In the genomic region with DNA sequence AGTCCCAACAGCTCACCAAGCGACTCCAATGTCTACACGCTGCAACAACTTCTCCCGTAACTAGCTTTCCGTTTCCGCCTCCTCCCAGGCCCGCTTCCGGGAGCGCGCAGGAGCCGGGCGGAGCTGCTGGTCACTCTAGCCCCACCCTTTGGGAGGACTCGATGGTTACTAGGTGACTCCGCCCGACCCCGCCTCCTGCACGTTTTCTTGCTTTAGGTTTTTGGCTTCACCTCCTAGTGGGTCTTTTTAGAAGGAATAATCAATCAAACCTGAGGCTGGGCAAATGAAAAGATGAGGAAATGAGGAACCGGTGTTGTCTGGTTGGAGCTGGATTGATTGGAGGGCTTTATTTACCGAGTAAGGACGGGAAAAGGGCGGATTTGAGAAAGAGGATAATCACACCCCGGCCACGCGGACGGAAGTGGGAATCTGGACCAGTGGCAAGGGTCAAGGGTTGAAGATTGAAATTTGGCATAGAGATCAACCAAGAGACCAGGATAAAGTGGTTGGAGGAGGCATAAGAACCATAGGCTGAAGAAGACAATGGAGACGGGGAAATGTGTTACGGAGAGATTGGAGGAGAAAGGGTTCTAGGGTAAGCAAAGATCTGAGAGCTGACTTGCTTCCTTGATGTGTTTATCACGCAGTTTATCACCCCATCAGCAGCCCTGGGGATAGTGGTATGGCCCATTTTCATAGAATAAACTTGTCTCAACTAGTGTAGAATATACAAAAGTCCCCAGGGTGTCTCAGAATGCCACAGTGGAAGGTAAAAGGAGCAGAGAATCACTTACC, we compare ENCODE assay signal across 8 mouse cellular contexts. TPM values are rescaled to one million over a fixed set of nuclear protein-coding genes. Genes with fewer than 3 reads are reported as not detected.
DNase-seq lines count a peak whose midpoint lies in the region; ATAC-seq lines count a peak whose summit lies in the region.

Eif6 (minus strand) TSS at position 296 of the 795 bp plus-strand sequence.

- H3K27me3 ChIP-seq in intestine, embryonic 14.5 days (replicated peaks; ENCODE audit: control insufficient read depth, insufficient read depth, low read length): no peaks in the 10 kb centered on the region

- intact Hi-C loops in gastrocnemius, postnatal 36 days (cut with DNase I): no loop called here
- intact Hi-C loops in left cerebral cortex, postnatal 14 days (cut with DNase I): no loop called here

- DNase-seq in adrenal gland, adult 8-10 months: peak; percentile 86
- DNase-seq in embryo, embryonic 11 days: peak; percentile 97
- peak; percentile 70 to 79 for DNase-seq in gastrocnemius, postnatal 36 days
- peak; percentile 93 for DNase-seq in intestine, embryonic 14.5 days (ENCODE audit: low spot score)
- peak; percentile 80 to 83 for DNase-seq in left cerebral cortex, postnatal 14 days (ENCODE audit: low spot score in 2 of 2)
- DNase-seq in right cerebral cortex, postnatal 14 days: peak; percentile 79
- DNase-seq in yolk sac, embryonic 10.5 days (ENCODE audit: low spot score): peak; percentile 94

- peak within 1 kb of the TSS; percentile 67 for H3K9ac ChIP-seq in intestine, embryonic 14.5 days (ENCODE audit: low read length)

- peak; percentile 89 for ATAC-seq in intestine, embryonic 14.5 days (replicated peaks; ENCODE audit: low FRiP score, low TSS enrichment, low read depth)
- peak; percentile 89 for ATAC-seq in megakaryocyte-erythroid progenitor cell, adult 5-6 weeks (replicated peaks; ENCODE audit: low FRiP score, low TSS enrichment, poor library complexity, severe bottlenecking)

- peak within 1 kb of the TSS; percentile 74 for H3K27ac ChIP-seq in intestine, embryonic 14.5 days (ENCODE audit: low read depth)

- WGBS in intestine, embryonic 14.5 days: 3% methylated on average over 27 of the region's 27 CpGs

- peak within 1 kb of the TSS; percentile 97 for H3K4me3 ChIP-seq in intestine, embryonic 14.5 days (ENCODE audit: low read depth, low read length)

- H3K4me2 ChIP-seq in intestine, embryonic 14.5 days (ENCODE audit: low read length): peak within 1 kb of the TSS; percentile 90

- no peaks in the 10 kb centered on the region for H3K9me3 ChIP-seq in intestine, embryonic 14.5 days (ENCODE audit: control insufficient read depth, low read length)

- peaks cover 26% of the 10 kb centered on the region for H3K36me3 ChIP-seq in intestine, embryonic 14.5 days (ENCODE audit: control insufficient read depth, insufficient read depth, low read length)

- H3K4me1 ChIP-seq in intestine, embryonic 14.5 days (replicated peaks; ENCODE audit: control insufficient read depth, insufficient read depth, low read length): peaks cover 21% of the 10 kb centered on the region

RNA-seq across cellular contexts. Expression of gene Eif6, which starts in this region (rescaled TPM):
- 100 to 1,000 TPM; 139 to 179 (median 160) TPM for total RNA-seq in adrenal gland, adult 8-10 months (2022)
- total RNA-seq in gastrocnemius, postnatal 36 days (2021): 10 to 100 TPM; 36.1 to 45.9 TPM
- polyA plus RNA-seq in intestine, embryonic 14.5 days (2014; fragmentation: Nextera tagmentation; extraction: Ambion mirVana): 251 and 255 TPM in 2 replicates
- 10 to 100 TPM; 65.3 to 67.6 TPM for total RNA-seq in left cerebral cortex, postnatal 14 days (2021)
- 234 and 280 TPM in 2 replicates for total RNA-seq in megakaryocyte-erythroid progenitor cell, adult 5-6 weeks (2014; fragmentation: Nextera tagmentation)
- 50.6 and 110 TPM in 2 replicates for total RNA-seq in megakaryocyte-erythroid progenitor cell, adult 5-6 weeks (2017)

Comparison
In these comparisons a context has a peak if more than half of its experiments do, and no peak if none do; other contexts are left out.
1. Peak in every context shown above with its lines: DNase-seq, ATAC-seq, H3K4me3 ChIP-seq and H3K27ac ChIP-seq.